Mouse (Mus musculus) layer of hippocampus, adult 2 months (tissue): Measurements from ENCODE around the gene Brpf1. TPM values are rescaled to one million over a fixed set of nuclear protein-coding genes. Genes with fewer than 3 reads are reported as not detected.

Experiments used
- DNase-seq, 2 experiments: peaks; one replicate each; pipeline ENCODE4 v3.0.0; 2022; ENCODE audit warnings: low spot score in 2 of 2
- H3K27ac ChIP-seq: fragments of 200-600 bp; 2 replicates; pipeline ENCODE4 v1.8.1; 2022
- H3K4me3 ChIP-seq: fragments of 200-600 bp; 2 replicates; pipeline ENCODE4 v1.8.1; 2022; ENCODE audit warnings: mild to moderate bottlenecking
- CTCF ChIP-seq: fragments of 200-600 bp; conservative IDR thresholded peaks from 2 replicates; pipeline ENCODE4 v1.8.1; 2022; ENCODE audit warnings: antibody characterized with exemption, mild to moderate bottlenecking, moderate library complexity
- total RNA-seq, 2 experiments: library from RNA; stranded (reverse); gene quantifications; 2 replicates each; pipeline ENCODE4 v1.2.3; 2021

Gene Brpf1
- total RNA-seq, 2 experiments from 2014 or later = 41.0 to 43.8 TPM

- DNase-seq = no peak
- H3K27ac ChIP-seq = no peak overlapping the region
- H3K4me3 ChIP-seq = no peak overlapping the region
- TF ChIP-seq CTCF = no peak
Measured at GRCm38 (mm10) chr6:113370194-113370929, 63.4 kb downstream of the Brpf1 start.

GRCm38 (mm10) chr6:113373491-113373890 is 66.6 kb downstream of the Brpf1 start:
- no peak for DNase-seq
- H3K27ac ChIP-seq = no peak overlapping the region
- TF ChIP-seq CTCF = no peak
- H3K4me3 ChIP-seq = no peak overlapping the region

Other genes with a start within 250 kb of the Brpf1 start
- 100 to 1,000 TPM; 110 to 113 TPM for gene Setd5, start 229.8 kb upstream of the Brpf1 start, total RNA-seq
- gene Lhfpl4, start 111.8 kb upstream of the Brpf1 start, total RNA-seq = 10 to 100 TPM; 81.3 to 83.0 TPM
- gene Mtmr14, start 69.3 kb upstream of the Brpf1 start, total RNA-seq = 10 to 100 TPM; 15.0 to 15.6 TPM
- gene Cpne9, start 24.8 kb upstream of the Brpf1 start, total RNA-seq = 10 to 100 TPM; 24.0 to 24.7 TPM
- 10 to 100 TPM in 1 of 2 experiments, 1 to 10 TPM in 1; 9.1 to 10.6 TPM for gene Ogg1, start 19.8 kb downstream of the Brpf1 start, total RNA-seq
- gene Camk1, start 36.8 kb downstream of the Brpf1 start, total RNA-seq = 10 to 100 TPM; 45.4 to 52.0 TPM
- 10 to 100 TPM; 50.5 to 53.5 TPM for gene Tada3, start 70.7 kb downstream of the Brpf1 start, total RNA-seq
- 100 to 1,000 TPM; 308 to 330 TPM for gene Arpc4, start 71.0 kb downstream of the Brpf1 start, total RNA-seq
- gene Ttll3, start 82.1 kb downstream of the Brpf1 start, total RNA-seq = 10 to 100 TPM; 15.5 to 23.2 TPM
- 10 to 100 TPM; 40.2 to 44.4 TPM for gene Rpusd3, start 112.2 kb downstream of the Brpf1 start, total RNA-seq
- gene Cidec, start 128.6 kb downstream of the Brpf1 start, total RNA-seq = not detected
- gene Jagn1, start 135.4 kb downstream of the Brpf1 start, total RNA-seq = 10 to 100 TPM; 41.9 to 42.3 TPM
- under 1 TPM; 0.22 to 0.46 TPM for gene Il17re, start 151.3 kb downstream of the Brpf1 start, total RNA-seq
- 1 to 10 TPM; 4.7 to 6.3 TPM for gene Il17rc, start 164.3 kb downstream of the Brpf1 start, total RNA-seq
- gene Creld1, start 176.2 kb downstream of the Brpf1 start, total RNA-seq = 100 to 1,000 TPM; 105 to 120 TPM
- 10 to 100 TPM; 53.9 to 59.1 TPM for gene Prrt3, start 194.8 kb downstream of the Brpf1 start, total RNA-seq
- 10 to 100 TPM; 73.4 to 76.3 TPM for gene Emc3, start 224.5 kb downstream of the Brpf1 start, total RNA-seq
- 1 to 10 TPM; 2.4 to 3.8 TPM for gene Fancd2, start 224.5 kb downstream of the Brpf1 start, total RNA-seq